Mouse (Mus musculus) hindbrain, embryonic 16.5 days (tissue): ENCODE data around the gene Ddx50. TPM values are rescaled to one million over a fixed set of nuclear protein-coding genes. Genes with fewer than 3 reads are reported as not detected.
"Not testable (repeated sequence)": the region's sequence is repeated elsewhere in the genome, so short reads cannot be mapped to it uniquely, and the experiment has no call there.

Experiments used
- ATAC-seq: fragments of 200-750 bp; cut with Nextera tagmentation; 2 replicates; pipeline ENCODE4 v1.8.0; 2017; ENCODE audit warnings: moderate TSS enrichment, moderate library complexity
- H3K27ac ChIP-seq: fragments of 300-500 bp; sonication (generic); 2 replicates; pipeline ENCODE4 v1.5.1; 2014; ENCODE audit warnings: low read depth, mild to moderate bottlenecking, control low read depth, low read length, moderate library complexity
- H3K27me3 ChIP-seq: fragments of 300-500 bp; sonication (generic); replicated peaks from 2 replicates; pipeline ENCODE4 v1.6.1; 2014; ENCODE audit warnings: low read length; ENCODE audit not compliant: control insufficient read depth, insufficient read depth
- H3K36me3 ChIP-seq: fragments of 300-500 bp; sonication (generic); 2 replicates; pipeline ENCODE4 v1.6.1; 2014; ENCODE audit warnings: mild to moderate bottlenecking, low read length, moderate library complexity, mixed read lengths; ENCODE audit not compliant: control insufficient read depth, insufficient read depth
- H3K4me1 ChIP-seq: fragments of 300-500 bp; sonication (generic); 2 replicates; pipeline ENCODE4 v1.6.1; 2014; ENCODE audit warnings: low read depth, low read length; ENCODE audit not compliant: control insufficient read depth, insufficient read depth
- H3K4me2 ChIP-seq: fragments of 300-500 bp; sonication (generic); 2 replicates; pipeline ENCODE4 v1.6.1; 2014; ENCODE audit warnings: mild to moderate bottlenecking, low read length, control low read depth, moderate library complexity
- H3K4me3 ChIP-seq: fragments of 300-500 bp; sonication (generic); 2 replicates; pipeline ENCODE4 v1.5.1; 2014; ENCODE audit warnings: mild to moderate bottlenecking, low read length, control low read depth, moderate library complexity
- H3K9ac ChIP-seq: fragments of 300-500 bp; sonication (generic); 2 replicates; pipeline ENCODE4 v1.6.1; 2014; ENCODE audit warnings: low read depth, mild to moderate bottlenecking, control low read depth, low read length, moderate library complexity
- H3K9me3 ChIP-seq: fragments of 300-500 bp; sonication (generic); 2 replicates; pipeline ENCODE4 v1.6.1; 2014; ENCODE audit warnings: mild to moderate bottlenecking, low read length, moderate library complexity; ENCODE audit not compliant: control insufficient read depth
- WGBS: fragments of 180-500 bp; shearing (Covaris S2); extraction: QIAGEN DNeasy Blood & Tissue Kit; methylation state at CpG from one replicate; pipeline ENCODE4 v1.1.7; 2014; 5-methylcytosine and 5-hydroxymethylcytosine counted together
- polyA plus RNA-seq: library from polyadenylated mRNA; unstranded; fragments of >200 nt; fragmentation: Nextera tagmentation; extraction: Ambion mirVana; gene quantifications from 2 replicates; pipeline ENCODE4 v1.2.1, GENCODE M21; 2015

The Ddx50 gene
- polyA plus RNA-seq, 1 experiment from 2014 or later: 76.3 TPM

DNA sequence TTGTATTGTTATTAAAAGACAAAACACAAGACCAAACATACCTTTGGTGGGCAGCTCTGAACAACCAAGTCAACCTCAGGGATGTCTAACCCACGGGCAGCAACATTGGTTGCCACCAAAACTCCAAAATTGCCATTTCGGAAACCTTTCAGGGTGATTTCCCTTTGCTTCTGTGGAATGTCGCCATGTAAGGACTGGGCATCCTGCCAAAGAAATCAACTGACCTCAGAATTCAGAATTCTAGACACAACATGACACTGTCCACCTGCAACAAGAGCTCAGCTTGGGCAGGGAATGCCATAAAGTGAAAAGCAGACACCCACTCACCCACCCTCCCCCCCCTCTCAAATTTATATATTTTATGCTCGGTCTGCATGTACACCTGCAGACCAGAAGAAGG lies 62.4 kb downstream of the Ddx50 start:
- Histone ChIP-seq H3K27ac (no peak overlapping the region), H3K27me3 (no peaks in the 10 kb centered on the region), H3K4me3 (no peak overlapping the region), H3K9me3 (no peaks in the 10 kb centered on the region), H3K9ac (no peak overlapping the region), H3K36me3 (peaks cover 50% of the 10 kb centered on the region), H3K4me1 (no peaks in the 10 kb centered on the region), H3K4me2 (no peak overlapping the region)
- no peak for ATAC-seq
- 74% methylated on average over 4 of the region's 4 CpGs for WGBS

DNA sequence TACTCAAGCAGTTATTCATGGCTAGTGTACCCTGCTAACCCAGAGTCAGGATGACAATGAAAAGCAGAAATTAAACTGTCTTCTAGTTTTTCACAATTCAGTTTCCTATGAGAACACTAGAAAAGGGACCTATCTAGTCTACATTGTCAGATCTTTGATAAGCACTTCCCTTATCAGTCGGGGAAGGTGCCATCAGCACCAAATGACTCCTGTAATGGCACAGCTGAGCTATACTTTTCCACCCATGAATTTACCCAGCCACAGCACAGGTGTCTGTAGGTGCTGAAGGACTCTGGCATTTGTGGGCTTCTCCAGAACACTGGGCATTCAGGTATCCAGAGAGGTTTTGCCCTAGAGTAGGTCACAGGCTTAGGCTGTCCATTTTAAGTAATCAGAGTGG lies 67.8 kb downstream of the Ddx50 start:
- 85% methylated on average over 1 of the region's 1 CpGs for WGBS
- Histone ChIP-seq H3K27ac (no peak overlapping the region), H3K4me1 (peaks cover 3% of the 10 kb centered on the region; the same call in 1 of the 2 replicates), H3K27me3 (no peaks in the 10 kb centered on the region), H3K4me3 (no peak overlapping the region), H3K9ac (no peak overlapping the region), H3K9me3 (no peaks in the 10 kb centered on the region), H3K36me3 (peaks cover 48% of the 10 kb centered on the region), H3K4me2 (no peak overlapping the region)
- no peak for ATAC-seq

DNA sequence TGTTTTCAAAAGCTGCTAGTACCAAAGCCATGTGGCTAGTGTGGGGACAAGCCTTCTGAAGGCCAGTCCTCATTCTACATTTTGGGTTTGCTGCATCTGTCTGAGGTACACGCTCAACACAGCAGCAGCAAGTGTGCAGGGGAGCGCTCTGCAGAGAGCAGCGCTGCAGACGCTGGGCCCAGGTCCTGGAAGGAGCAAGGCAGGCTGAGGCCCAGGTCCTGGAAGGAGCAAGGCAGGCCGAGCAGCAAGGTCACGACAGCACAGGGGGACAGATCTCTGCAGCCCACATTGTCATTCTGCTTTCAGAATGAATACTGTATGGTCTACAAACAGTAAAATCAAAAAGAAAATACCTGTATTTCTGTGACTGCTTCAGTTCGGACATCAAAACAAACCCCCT lies 68.3 kb downstream of the Ddx50 start:
- no peak overlapping the region for H3K27ac ChIP-seq
- H3K9ac ChIP-seq: no peak overlapping the region
- no peak overlapping the region for H3K4me2 ChIP-seq
- no peak for ATAC-seq
- H3K9me3 ChIP-seq: no peaks in the 10 kb centered on the region
- 84% methylated on average over 7 of the region's 7 CpGs for WGBS
- H3K4me1 ChIP-seq: peaks cover 3% of the 10 kb centered on the region; the same call in 1 of the 2 replicates
- no peaks in the 10 kb centered on the region for H3K27me3 ChIP-seq
- peaks cover 43% of the 10 kb centered on the region for H3K36me3 ChIP-seq
- H3K4me3 ChIP-seq: no peak overlapping the region

DNA sequence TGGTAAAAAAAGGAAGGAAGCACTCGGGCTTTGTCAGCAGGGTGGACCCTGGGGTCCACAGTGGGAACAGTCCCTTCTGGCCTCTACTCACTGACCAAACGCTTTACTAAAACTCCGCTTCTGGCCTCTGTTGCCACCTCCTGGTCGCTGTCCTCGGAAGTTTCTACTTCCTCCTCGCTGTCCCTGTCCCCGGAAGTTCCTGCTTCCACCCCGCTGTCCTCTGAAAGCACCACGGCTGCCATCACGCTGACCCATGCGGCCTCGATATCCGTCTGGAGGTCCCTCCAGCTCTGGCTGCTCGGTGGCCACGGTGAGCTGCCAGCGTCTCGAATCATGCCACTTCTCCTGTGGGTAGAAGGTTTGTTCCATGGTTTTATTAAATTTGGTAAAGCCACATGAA lies 68.8 kb downstream of the Ddx50 start:
- H3K4me1 ChIP-seq: peaks cover 6% of the 10 kb centered on the region
- ATAC-seq: no peak
- H3K9me3 ChIP-seq: no peaks in the 10 kb centered on the region
- H3K4me3 ChIP-seq: no peak overlapping the region
- H3K27me3 ChIP-seq: no peaks in the 10 kb centered on the region
- peaks cover 39% of the 10 kb centered on the region for H3K36me3 ChIP-seq
- H3K27ac ChIP-seq: no peak overlapping the region
- H3K4me2 ChIP-seq: no peak overlapping the region
- 92% methylated on average over 17 of the region's 17 CpGs for WGBS
- H3K9ac ChIP-seq: no peak overlapping the region

DNA sequence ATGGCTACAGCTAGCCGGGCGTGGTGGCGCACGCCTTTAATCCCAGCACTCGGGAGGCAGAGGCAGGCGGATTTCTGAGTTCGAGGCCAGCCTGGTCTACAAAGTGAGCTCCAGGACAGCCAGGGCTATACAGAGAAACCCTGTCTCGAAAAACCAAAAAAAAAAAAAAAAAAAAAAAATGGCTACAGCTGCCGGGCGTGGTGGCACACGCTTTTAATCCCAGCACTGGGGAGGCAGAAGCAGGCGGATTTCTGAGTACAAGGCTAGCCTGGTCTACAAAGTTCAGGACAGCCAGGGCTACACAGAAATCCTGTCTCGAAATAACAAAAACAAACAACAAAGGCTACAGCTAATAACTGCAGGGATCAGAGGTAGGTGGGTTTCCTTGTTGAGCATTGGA lies 71.9 kb downstream of the Ddx50 start:
- H3K27ac ChIP-seq, H3K27me3 ChIP-seq, ATAC-seq, H3K4me3 ChIP-seq, H3K9ac ChIP-seq, H3K4me2 ChIP-seq, H3K9me3 ChIP-seq: not testable (repeated sequence)
- H3K36me3 ChIP-seq: peaks cover 29% of the 10 kb centered on the region
- peaks cover 16% of the 10 kb centered on the region for H3K4me1 ChIP-seq
- WGBS: 92% methylated on average over 12 of the region's 13 CpGs

DNA sequence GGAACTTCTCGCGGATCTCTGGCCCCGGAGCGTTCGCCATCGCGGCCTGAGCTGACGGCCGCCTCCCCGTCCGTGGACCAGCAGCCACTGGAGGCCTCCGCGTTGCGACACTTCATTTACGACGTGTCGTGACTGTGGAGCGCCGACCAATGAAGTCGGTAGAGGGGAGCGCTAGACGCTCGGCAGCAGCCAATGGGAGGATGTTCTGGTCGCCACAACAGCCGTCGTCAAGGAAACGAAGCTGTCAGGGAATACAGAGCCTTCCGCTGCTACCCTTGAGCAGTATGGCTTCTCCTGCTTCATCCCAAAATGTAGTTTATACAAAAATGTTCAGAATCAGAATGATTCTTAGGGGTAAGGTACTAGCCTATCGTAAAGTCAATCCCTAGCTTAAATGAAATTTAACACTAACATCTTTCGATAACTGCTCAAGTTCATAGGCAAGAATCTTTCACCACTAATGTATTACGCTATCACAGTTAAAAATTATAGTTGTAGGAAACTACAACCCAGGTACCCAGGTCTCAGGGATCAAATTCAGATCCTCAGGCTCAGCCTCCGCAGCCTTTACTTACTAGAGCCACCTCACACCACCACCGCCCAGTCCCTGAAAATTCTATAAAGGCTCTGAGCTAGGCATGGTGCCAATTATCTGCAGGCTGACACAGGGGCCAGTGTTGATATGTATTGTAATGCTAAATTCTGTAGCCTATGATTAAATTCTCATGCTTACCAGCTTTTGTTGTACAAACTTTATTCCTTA lies 72.5 kb downstream of the Ddx50 start, which contains the start of gene Kif1bp:
Kif1bp (minus strand) TSS at position 120 of the 763 bp plus-strand sequence.
- 5% methylated on average over 33 of the region's 33 CpGs for WGBS
- Histone ChIP-seq H3K36me3 (peaks cover 28% of the 10 kb centered on the region), H3K4me1 (peaks cover 16% of the 10 kb centered on the region), H3K4me3 (peak within 1 kb of the TSS; percentile 84), H3K4me2 (peak within 1 kb of the TSS; percentile 78), H3K9me3 (no peaks in the 10 kb centered on the region), H3K27ac (peak within 1 kb of the TSS; percentile 87), H3K9ac (peak within 1 kb of the TSS; percentile 86), H3K27me3 (no peaks in the 10 kb centered on the region)
- ATAC-seq: peak; percentile 99

DNA sequence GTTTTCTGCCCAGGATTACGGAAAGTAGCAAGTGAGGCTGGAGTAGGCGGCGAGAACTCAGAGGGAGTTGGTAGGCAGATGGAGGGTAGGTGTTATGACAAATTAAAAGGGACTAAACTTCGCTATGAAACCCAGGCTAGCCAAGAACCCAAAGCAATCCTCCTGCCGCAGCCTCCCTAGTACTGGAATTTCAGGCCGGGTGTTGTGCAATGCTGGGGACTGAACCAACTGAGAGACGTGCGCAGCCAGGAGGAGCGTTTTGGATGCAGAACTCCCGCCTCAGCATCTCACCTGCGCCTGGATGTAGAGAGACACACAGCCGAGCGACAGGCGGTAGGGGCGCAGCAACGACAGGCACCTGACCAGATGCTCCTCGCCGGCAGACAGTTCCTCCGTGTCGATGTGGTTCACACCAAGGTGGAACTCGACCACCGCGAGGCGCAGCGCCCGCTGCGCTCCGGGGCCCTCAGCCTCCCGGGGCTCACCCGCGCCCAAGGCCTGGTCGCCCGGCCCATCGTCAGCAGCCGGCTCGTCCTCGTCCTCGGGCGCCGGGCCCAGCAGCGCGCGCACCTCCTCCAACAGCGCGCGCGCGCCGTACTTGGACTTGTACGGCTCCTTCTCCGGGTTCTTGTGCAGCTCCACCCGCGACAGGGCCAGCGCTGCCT lies 73.2 kb downstream of the Ddx50 start:
- WGBS: 2% methylated on average over 54 of the region's 54 CpGs
- no peaks in the 10 kb centered on the region for H3K27me3 ChIP-seq
- H3K36me3 ChIP-seq: peaks cover 22% of the 10 kb centered on the region
- H3K4me1 ChIP-seq: peaks cover 16% of the 10 kb centered on the region
- peak overlapping the region; percentile 84 for H3K4me3 ChIP-seq
- no peaks in the 10 kb centered on the region for H3K9me3 ChIP-seq
- H3K9ac ChIP-seq: peak overlapping the region; percentile 86
- peak; percentile 87 for ATAC-seq
- H3K4me2 ChIP-seq: peak overlapping the region; percentile 78
- peak overlapping the region; percentile 87 for H3K27ac ChIP-seq

DNA sequence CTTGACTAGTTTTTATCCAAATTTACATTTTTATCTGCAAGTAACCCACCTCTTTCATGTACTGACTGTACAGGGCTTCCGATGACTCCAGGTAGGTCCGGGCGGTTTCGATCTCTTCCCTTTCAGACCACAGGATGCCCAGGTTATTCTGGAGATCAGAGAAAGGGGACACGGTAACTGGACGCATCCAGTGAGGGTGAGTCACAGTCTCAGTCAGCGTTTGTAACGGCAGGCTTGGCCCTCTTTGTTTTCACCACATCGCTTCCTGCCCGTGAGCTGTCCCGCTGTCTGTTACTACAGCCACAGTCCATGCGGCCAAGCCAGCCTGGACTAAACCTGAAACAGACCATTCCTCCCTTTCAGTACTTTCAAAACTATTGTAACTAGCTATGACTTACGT lies 76.0 kb downstream of the Ddx50 start:
- H3K27me3 ChIP-seq: no peaks in the 10 kb centered on the region
- H3K9me3 ChIP-seq: no peaks in the 10 kb centered on the region
- no peak overlapping the region for H3K4me2 ChIP-seq
- H3K36me3 ChIP-seq: peaks cover 13% of the 10 kb centered on the region
- H3K27ac ChIP-seq: no peak overlapping the region
- peaks cover 16% of the 10 kb centered on the region for H3K4me1 ChIP-seq
- no peak for ATAC-seq
- 92% methylated on average over 13 of the region's 13 CpGs for WGBS
- H3K9ac ChIP-seq: no peak overlapping the region
- H3K4me3 ChIP-seq: no peak overlapping the region

DNA sequence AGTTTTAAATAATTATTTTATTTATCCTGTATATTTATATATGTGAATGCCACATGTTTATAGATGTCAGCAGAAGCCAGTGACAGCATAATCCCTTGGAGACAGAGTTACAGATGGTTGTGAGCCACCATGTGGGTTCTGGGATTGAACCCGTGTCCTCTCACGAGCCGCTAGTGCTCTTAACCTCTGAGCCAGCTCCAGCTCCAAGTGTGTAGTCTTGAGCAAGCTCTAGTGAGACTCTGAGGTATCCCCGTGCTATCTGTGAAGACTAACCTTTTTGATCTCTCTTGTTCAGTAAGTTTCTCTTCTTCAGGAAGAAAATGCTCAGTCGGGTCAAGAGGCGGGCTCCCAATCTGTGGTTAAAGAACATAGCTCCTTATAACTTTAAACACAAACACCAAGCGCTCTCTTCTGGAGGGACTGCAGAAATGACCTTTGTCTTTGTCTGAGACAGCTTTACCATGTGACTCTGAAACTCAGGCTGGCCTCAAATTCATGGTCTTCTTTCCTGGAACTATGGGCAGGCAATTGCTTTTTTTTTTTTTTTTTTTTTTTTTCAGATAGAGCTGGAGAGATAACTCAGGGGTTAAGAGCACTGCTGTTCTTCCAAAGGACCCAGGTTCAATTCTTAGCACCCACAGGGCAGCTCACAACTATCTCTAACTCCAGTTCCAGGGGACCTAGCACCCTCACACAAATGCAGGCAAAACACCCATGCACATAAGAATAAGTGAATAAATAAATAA lies 80.7 kb downstream of the Ddx50 start:
- H3K36me3 ChIP-seq: peaks cover 40% of the 10 kb centered on the region
- no peaks in the 10 kb centered on the region for H3K9me3 ChIP-seq
- no peak overlapping the region for H3K4me3 ChIP-seq
- H3K27me3 ChIP-seq: no peaks in the 10 kb centered on the region
- WGBS: 94% methylated on average over 7 of the region's 7 CpGs
- no peak overlapping the region for H3K9ac ChIP-seq
- ATAC-seq: no peak
- H3K27ac ChIP-seq: no peak overlapping the region
- H3K4me1 ChIP-seq: no peaks in the 10 kb centered on the region
- no peak overlapping the region for H3K4me2 ChIP-seq
